Mouse (Mus musculus) urinary bladder, adult 2 months (tissue): Measurements from ENCODE around the gene Robo3. TPM values are rescaled to one million over a fixed set of nuclear protein-coding genes. Genes with fewer than 3 reads are reported as not detected.

Experiments used
- DNase-seq: peaks from one replicate; pipeline ENCODE4 v3.0.0; 2022; ENCODE audit warnings: low spot score
- polyA plus RNA-seq: library from polyadenylated mRNA; depleted of rRNA; stranded (reverse); fragments of >200 nt; gene quantifications from 2 replicates; pipeline ENCODE4 v1.2.3, GENCODE M21; 2012; rRNA removed

Robo3 gene
- polyA plus RNA-seq, 1 experiment: 0.12 TPM

GRCm38 (mm10) chr9:37368860-37369259, 64.2 kb downstream of the Robo3 start:
- DNase-seq: no peak

- no peak for DNase-seq
Measured at GRCm38 (mm10) chr9:37368081-37368830, 64.8 kb downstream of the Robo3 start.

- DNase-seq: no peak
Measured at GRCm38 (mm10) chr9:37367301-37368080, 65.6 kb downstream of the Robo3 start, which contains the start of gene Hepacam. Hepacam (plus strand) TSS chr9:37367351.

GRCm38 (mm10) chr9:37365706-37366105, 67.3 kb downstream of the Robo3 start:
- DNase-seq: no peak

Other genes starting within 250 kb of the Robo3 start
- 4.4 and 5.3 TPM in 2 replicates for gene Tmem218, start 225.0 kb downstream of the Robo3 start, polyA plus RNA-seq
- 4.7 and 5.2 TPM in 2 replicates for gene Slc37a2, start 177.5 kb downstream of the Robo3 start, polyA plus RNA-seq
- gene Ccdc15, start 84.8 kb downstream of the Robo3 start, polyA plus RNA-seq: 1.3 and 1.4 TPM in 2 replicates
- gene Hepacam, start 65.9 kb downstream of the Robo3 start, polyA plus RNA-seq: 0.18 and 0.21 TPM in 2 replicates
- gene Robo4, start 31.3 kb downstream of the Robo3 start, polyA plus RNA-seq: 10.5 and 12.4 TPM in 2 replicates
- gene Msantd2, start 56.1 kb upstream of the Robo3 start, polyA plus RNA-seq: 24.7 and 26.8 TPM in 2 replicates
- gene Esam, start 94.8 kb upstream of the Robo3 start, polyA plus RNA-seq: 56.0 and 57.2 TPM in 2 replicates
- 151 and 161 TPM in 2 replicates for gene Vsig2, start 106.0 kb upstream of the Robo3 start, polyA plus RNA-seq
- gene Nrgn, start 119.7 kb upstream of the Robo3 start, polyA plus RNA-seq: 1.8 and 1.9 TPM in 2 replicates
- gene Siae, start 122.5 kb upstream of the Robo3 start, polyA plus RNA-seq: 16.6 and 17.1 TPM in 2 replicates
- 2.2 and 3.8 TPM in 2 replicates for gene Spa17, start 180.5 kb upstream of the Robo3 start, polyA plus RNA-seq
- 77.0 and 83.6 TPM in 2 replicates for gene Tbrg1, start 224.1 kb upstream of the Robo3 start, polyA plus RNA-seq
- not detected in 2 replicates for gene Panx3, start 236.0 kb upstream of the Robo3 start, polyA plus RNA-seq